Mouse (Mus musculus) MEL (cell line): ENCODE results near the gene Got1. TPM values are rescaled to one million over a fixed set of nuclear protein-coding genes. Genes with fewer than 3 reads are reported as not detected.

Experiments
- DNase-seq: peaks from one replicate; pipeline ENCODE4 v3.0.0; 2011; ENCODE audit warnings: low read depth, low spot score
- H3K27ac ChIP-seq: 2 replicates; pipeline ENCODE4 v1.5.1; 2012; ENCODE audit warnings: low read depth, mild to moderate bottlenecking, control low read depth, low read length, moderate library complexity; ENCODE audit not compliant: control insufficient read depth
- H3K27me3 ChIP-seq, 2 experiments: fragments of 150-350 bp in 1 of 2; sonication (generic) in 1 of 2; 2 replicates each; pipeline ENCODE4 v1.6.1; 2012; ENCODE audit warnings: low read length in 2 of 2, mild to moderate bottlenecking in 2 of 2, improper control_type of control experiment in 1 of 2, moderate library complexity in 1 of 2; ENCODE audit not compliant: insufficient read depth in 2 of 2, control insufficient read depth in 1 of 2
- H3K36me3 ChIP-seq, 2 experiments: 2 replicates each; pipeline ENCODE4 v1.6.1; 2012 to 2014; ENCODE audit warnings: low read length in 2 of 2, improper control_type of control experiment in 1 of 2, inconsistent platforms in 1 of 2, mild to moderate bottlenecking in 1 of 2; ENCODE audit not compliant: insufficient read depth in 2 of 2, control insufficient read depth in 1 of 2
- H3K4me1 ChIP-seq, 2 experiments: fragments of 150-350 bp in 1 of 2; sonication (generic) in 1 of 2; 2 replicates each; pipeline ENCODE4 v1.6.1; 2012; ENCODE audit warnings: low read length in 2 of 2, improper control_type of control experiment in 1 of 2, mild to moderate bottlenecking in 1 of 2; ENCODE audit not compliant: insufficient read depth in 2 of 2, control insufficient read depth in 1 of 2
- H3K4me3 ChIP-seq, 2 experiments: fragments of 150-350 bp in 1 of 2; sonication (generic) in 1 of 2; 2 replicates each; pipeline ENCODE4 v1.5.1; 2012; ENCODE audit warnings: low read depth in 2 of 2, low read length in 2 of 2, mild to moderate bottlenecking in 2 of 2, moderate library complexity in 2 of 2, control low read depth in 1 of 2, improper control_type of control experiment in 1 of 2; ENCODE audit not compliant: control insufficient read depth in 1 of 2, insufficient read depth in 1 of 2
- H3K79me2 ChIP-seq: 2 replicates; pipeline ENCODE4 v1.6.1; 2012; ENCODE audit warnings: mild to moderate bottlenecking, low read length, moderate library complexity; ENCODE audit not compliant: control insufficient read depth, poor library complexity, insufficient read depth
- H3K9ac ChIP-seq: 2 replicates; pipeline ENCODE4 v1.6.1; 2012; ENCODE audit warnings: low read depth, mild to moderate bottlenecking, control low read depth, low read length, moderate library complexity; ENCODE audit not compliant: control insufficient read depth, poor library complexity, severe bottlenecking
- H3K9me3 ChIP-seq: fragments of 150-350 bp; sonication (generic); replicated peaks from 2 replicates; pipeline ENCODE4 v1.6.1; 2012; ENCODE audit warnings: mild to moderate bottlenecking, low read length, improper control_type of control experiment, moderate library complexity; ENCODE audit not compliant: insufficient read depth
- BHLHE40 ChIP-seq: IDR thresholded peaks from 2 replicates; pipeline ENCODE4 v1.6.1; 2012; ENCODE audit warnings: low read depth, mild to moderate bottlenecking, inconsistent platforms, low read length, improper control_type of control experiment, borderline replicate concordance
- CHD1 ChIP-seq: IDR thresholded peaks from 2 replicates; pipeline ENCODE4 v1.6.1; 2012; ENCODE audit warnings: low read depth, mild to moderate bottlenecking, inconsistent platforms, low read length, improper control_type of control experiment
- CHD2 ChIP-seq: IDR thresholded peaks from 2 replicates; pipeline ENCODE4 v1.6.1; 2011; ENCODE audit warnings: low read length, improper control_type of control experiment
- E2F4 ChIP-seq: IDR thresholded peaks from 2 replicates; pipeline ENCODE4 v1.6.1; 2011; ENCODE audit warnings: low read depth, low read length, improper control_type of control experiment, borderline replicate concordance
- ELF1 ChIP-seq: IDR thresholded peaks from 2 replicates; pipeline ENCODE4 v1.6.1; 2014; ENCODE audit warnings: low read depth, mild to moderate bottlenecking, inconsistent platforms, low read length, improper control_type of control experiment, moderate library complexity
- EP300 ChIP-seq, 2 experiments: IDR thresholded peaks; 2 replicates each; pipeline ENCODE4 v1.6.1; 2011; ENCODE audit warnings: improper control_type of control experiment in 2 of 2, low read length in 2 of 2, low read depth in 1 of 2, mild to moderate bottlenecking in 1 of 2
- ETS1 ChIP-seq: IDR thresholded peaks from 2 replicates; pipeline ENCODE4 v1.6.1; 2012; ENCODE audit warnings: low read depth, mild to moderate bottlenecking, inconsistent platforms, low read length, improper control_type of control experiment, moderate library complexity
- GATA1 ChIP-seq: IDR thresholded peaks from 2 replicates; pipeline ENCODE4 v1.6.1; 2011; ENCODE audit warnings: low read depth, low read length, improper control_type of control experiment
- HCFC1 ChIP-seq: IDR thresholded peaks from 2 replicates; pipeline ENCODE4 v1.6.1; 2012; ENCODE audit warnings: low read depth, mild to moderate bottlenecking, inconsistent platforms, low read length, improper control_type of control experiment, moderate library complexity
- JUND ChIP-seq: IDR thresholded peaks from 2 replicates; pipeline ENCODE4 v1.6.1; 2011; ENCODE audit warnings: low read depth, mild to moderate bottlenecking, improper control_type of control experiment, low read length
- KAT2A ChIP-seq: conservative IDR thresholded peaks from 2 replicates; pipeline ENCODE4 v1.6.1; 2012; ENCODE audit warnings: low read depth, low read length, improper control_type of control experiment, inconsistent platforms
- MAX ChIP-seq: IDR thresholded peaks from 2 replicates; pipeline ENCODE4 v1.6.1; 2011; ENCODE audit warnings: low read length, improper control_type of control experiment
- MAZ ChIP-seq: IDR thresholded peaks from 2 replicates; pipeline ENCODE4 v1.6.1; 2012; ENCODE audit warnings: low read depth, mild to moderate bottlenecking, inconsistent platforms, low read length, improper control_type of control experiment
- MEF2A ChIP-seq: IDR thresholded peaks from 2 replicates; pipeline ENCODE4 v1.6.1; 2014; ENCODE audit warnings: low read depth, mild to moderate bottlenecking, inconsistent platforms, low read length, improper control_type of control experiment; ENCODE audit not compliant: poor library complexity, insufficient replicate concordance, severe bottlenecking; ENCODE audit errors: extremely low read depth
- MXI1 ChIP-seq: IDR thresholded peaks from 2 replicates; pipeline ENCODE4 v1.6.1; 2011; ENCODE audit warnings: mild to moderate bottlenecking, low read depth, low read length, improper control_type of control experiment
- MYC ChIP-seq: IDR thresholded peaks from 2 replicates; pipeline ENCODE4 v1.6.1; 2011; ENCODE audit warnings: low read depth, mild to moderate bottlenecking, low read length, improper control_type of control experiment, moderate library complexity
- NELFE ChIP-seq: IDR thresholded peaks from 2 replicates; pipeline ENCODE4 v1.6.1; 2011; ENCODE audit warnings: low read depth, low read length, improper control_type of control experiment
- NRF1 ChIP-seq: IDR thresholded peaks from 2 replicates; pipeline ENCODE4 v1.6.1; 2014; ENCODE audit warnings: low read depth, mild to moderate bottlenecking, inconsistent platforms, low read length, improper control_type of control experiment, moderate library complexity; ENCODE audit not compliant: poor library complexity, insufficient read depth, severe bottlenecking
- POLR2A ChIP-seq, 2 experiments: IDR thresholded peaks; 2 replicates each; pipeline ENCODE4 v1.6.1; 2011 to 2012; ENCODE audit warnings: low read length in 2 of 2, mild to moderate bottlenecking in 2 of 2, control low read depth in 1 of 2, improper control_type of control experiment in 1 of 2, low read depth in 1 of 2, moderate library complexity in 1 of 2; ENCODE audit not compliant: control insufficient read depth in 1 of 2, insufficient read depth in 1 of 2, poor library complexity in 1 of 2
- POLR2AphosphoS2 ChIP-seq: IDR thresholded peaks from 2 replicates; pipeline ENCODE4 v1.6.1; 2011; ENCODE audit warnings: low read length, improper control_type of control experiment
- POLR2AphosphoS5 ChIP-seq: IDR thresholded peaks from 2 replicates; pipeline ENCODE4 v1.6.1; 2012; ENCODE audit warnings: low read depth, borderline replicate concordance, mild to moderate bottlenecking, inconsistent platforms, low read length, moderate library complexity, mixed read lengths
- RCOR1 ChIP-seq: IDR thresholded peaks from 2 replicates; pipeline ENCODE4 v1.6.1; 2012; ENCODE audit warnings: low read depth, mild to moderate bottlenecking, inconsistent platforms, low read length, improper control_type of control experiment
- SIN3A ChIP-seq: IDR thresholded peaks from 2 replicates; pipeline ENCODE4 v1.6.1; 2012; ENCODE audit warnings: low read length, improper control_type of control experiment, inconsistent platforms
- TBP ChIP-seq: IDR thresholded peaks from 2 replicates; pipeline ENCODE4 v1.8.0; 2011; ENCODE audit warnings: low read depth, low read length, improper control_type of control experiment
- TCF12 ChIP-seq: IDR thresholded peaks from 2 replicates; pipeline ENCODE4 v1.6.1; 2014; ENCODE audit warnings: low read depth, mild to moderate bottlenecking, inconsistent platforms, low read length, improper control_type of control experiment, moderate library complexity
- USF2 ChIP-seq, 2 experiments: IDR thresholded peaks; 2 replicates each; pipeline ENCODE4 v1.6.1; 2011 to 2012; ENCODE audit warnings: improper control_type of control experiment in 2 of 2, low read length in 2 of 2, borderline replicate concordance in 1 of 2, inconsistent platforms in 1 of 2, low read depth in 1 of 2, mild to moderate bottlenecking in 1 of 2; ENCODE audit not compliant: insufficient read depth in 1 of 2
- ZKSCAN1 ChIP-seq: IDR thresholded peaks from 2 replicates; pipeline ENCODE4 v1.6.1; 2012; ENCODE audit warnings: low read depth, mild to moderate bottlenecking, inconsistent platforms, low read length, improper control_type of control experiment, moderate library complexity
- ZMIZ1 ChIP-seq: IDR thresholded peaks from 2 replicates; pipeline ENCODE4 v1.6.1; 2012; ENCODE audit warnings: low read depth, mild to moderate bottlenecking, inconsistent platforms, low read length, improper control_type of control experiment, moderate library complexity
- ZNF384 ChIP-seq: IDR thresholded peaks from 2 replicates; pipeline ENCODE4 v1.6.1; 2012; ENCODE audit warnings: low read depth, mild to moderate bottlenecking, inconsistent platforms, low read length, improper control_type of control experiment
- polyA plus RNA-seq, 2 experiments: library from polyadenylated mRNA; stranded (reverse) in 1 of 2; unstranded in 1 of 2; fragments of >175 nt in 1 of 2; fragments of >200 nt in 1 of 2; gene quantifications; 2 replicates each; pipeline versions ENCODE4 v1.2.1 to v1.2.4; 2012; ENCODE audit warnings: low replicate concordance in 2 of 2, low read depth in 1 of 2; ENCODE audit not compliant: insufficient read length in 2 of 2, insufficient read depth in 1 of 2, missing spikeins in 1 of 2
- total RNA-seq: library from RNA; depleted of rRNA; stranded (reverse); fragments of 300-350 nt; gene quantifications from 2 replicates; pipeline ENCODE4 v1.2.3, GENCODE M21; 2012; rRNA removed

Got1 gene
- total RNA-seq (60.4 and 69.7 TPM in 2 replicates), polyA plus RNA-seq (100 to 1,000 TPM; 106 to 213 TPM)

DNA sequence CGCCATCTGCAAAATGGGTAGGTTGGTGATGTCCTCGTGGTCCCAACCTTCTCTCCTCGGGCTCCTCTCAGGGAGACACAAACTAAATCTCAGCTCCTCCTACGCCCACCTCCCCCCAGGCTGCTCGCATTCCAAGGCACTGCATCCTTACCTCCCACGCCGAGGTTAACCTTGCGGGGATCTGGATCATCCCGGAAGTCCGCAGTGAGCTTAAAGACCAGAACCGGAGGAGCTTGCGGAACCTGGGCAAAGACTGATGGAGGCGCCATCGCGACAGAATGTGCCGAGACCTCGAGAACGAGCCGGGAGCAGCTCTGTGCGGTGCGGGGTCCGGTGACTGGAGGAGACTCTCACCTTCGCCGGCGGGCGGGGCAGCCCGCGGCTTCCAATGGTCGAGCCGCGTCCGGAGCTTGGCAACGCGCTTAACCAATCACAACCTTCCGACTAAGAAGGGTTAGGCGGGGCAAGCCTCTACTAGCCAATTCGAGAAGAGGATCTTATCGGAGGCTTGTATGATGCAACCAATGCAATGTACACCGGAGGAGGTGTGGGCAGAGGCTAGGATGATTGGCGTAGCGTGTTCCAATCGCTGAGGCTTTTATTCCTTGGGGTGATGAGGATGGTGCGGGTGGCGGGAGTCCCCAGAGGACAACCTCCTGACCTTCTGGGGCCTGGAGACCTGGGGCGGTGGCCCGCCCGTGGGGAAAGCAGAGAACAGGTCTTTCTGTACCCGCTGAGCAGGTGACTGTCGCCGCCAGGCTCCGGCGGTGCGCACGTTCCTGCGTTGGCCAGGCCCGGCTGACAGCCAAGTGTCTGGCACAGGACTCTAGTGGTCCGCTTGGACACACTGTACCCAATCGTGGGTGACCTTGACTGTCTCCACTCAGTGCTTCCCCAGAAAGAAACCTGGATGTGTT is at the start of gene Got1:
Got1 (minus strand) TSS at position 419 of the 917 bp plus-strand sequence.
- TF ChIP-seq CHD1 (no peak), MAZ (peak; percentile 68), MAX (peak; percentile 74; the same call in 1 of the 2 replicates), BHLHE40 (peak; percentile 30; the same call in 1 of the 2 replicates), TBP (peak; percentile 91), ETS1 (peak; percentile 44; the same call in 1 of the 2 replicates), TCF12 (peak; percentile 47; the same call in 1 of the 2 replicates), POLR2AphosphoS2 (peak; percentile 84; the same call in 1 of the 2 replicates), MXI1 (peak; percentile 81), CHD2 (peak; percentile 92), USF2 (IDR thresholded peaks at IDR 0.05; ENCODE audit: borderline replicate concordance in 1 of 2, insufficient read depth in 1 of 2, low read depth in 1 of 2, low read length in 2 of 2) (no peak), EP300 (IDR thresholded peaks at IDR 0.05; ENCODE audit: low read depth in 1 of 2, low read length in 2 of 2) (peak in 1 of 2 experiments; percentile 44; a peak in 2 of 4 replicates), E2F4 (peak; percentile 96), ZKSCAN1 (no peak), HCFC1 (peak; percentile 88), GATA1 (peak; percentile 100), SIN3A (peak; percentile 96), POLR2AphosphoS5 (peak; percentile 58; the same call in 1 of the 2 replicates), MYC (peak; percentile 77), ZMIZ1 (peak; percentile 93), POLR2A (IDR thresholded peaks at IDR 0.05; ENCODE audit: control insufficient read depth in 1 of 2, insufficient read depth in 1 of 2, low read depth in 1 of 2, low read length in 2 of 2, poor library complexity in 1 of 2) (peak; percentile 75 to 92), ELF1 (no peak; the same call in 1 of the 2 replicates), NRF1 (peak; percentile 40; the same call in 1 of the 2 replicates), KAT2A (peak; percentile 79), MEF2A (no peak), RCOR1 (no peak), NELFE (peak; percentile 94), JUND (0 out of 2 replicates have a peak, but pooled peaks have one; percentile 42), ZNF384 (no peak)

More for the DNA sequence above, at the start of gene Got1:
- Histone ChIP-seq H3K4me3 (peak within 1 kb of the TSS; percentile 66 to 93), H3K27me3 (no peaks in the 10 kb centered on the region), H3K4me1 (peaks cover 8 to 16% of the 10 kb centered on the region in 2 experiments; a peak in 3 of 4 replicates), H3K79me2 (peaks cover 44% of the 10 kb centered on the region), H3K9me3 (no peaks in the 10 kb centered on the region), H3K27ac (peak within 1 kb of the TSS; percentile 82), H3K9ac (peak within 1 kb of the TSS; percentile 90), H3K36me3 (peaks cover 8 to 23% of the 10 kb centered on the region in 2 experiments)
- DNase-seq = peak; percentile 100
